Mouse (Mus musculus) erythroblast, embryonic 14.5 days (primary cell): ENCODE measurements around the gene Myt1l.

ENCODE experiments used
- GATA1 ChIP-seq: IDR thresholded peaks from 2 replicates; pipeline ENCODE4 v1.6.1; 2012; ENCODE audit warnings: low read length, inconsistent platforms, mixed read lengths
- TAL1 ChIP-seq: IDR thresholded peaks from 3 replicates; pipeline ENCODE4 v1.6.1; 2012; ENCODE audit warnings: low read length, inconsistent platforms, mixed read lengths

- TF ChIP-seq TAL1 = no peak
- no peak for TF ChIP-seq GATA1
Measured at GRCm38 (mm10) chr12:29728294-29728693, 200.1 kb downstream of the Myt1l start.
